24 mouse cellular contexts compared by ENCODE assay signal in the genomic region with DNA sequence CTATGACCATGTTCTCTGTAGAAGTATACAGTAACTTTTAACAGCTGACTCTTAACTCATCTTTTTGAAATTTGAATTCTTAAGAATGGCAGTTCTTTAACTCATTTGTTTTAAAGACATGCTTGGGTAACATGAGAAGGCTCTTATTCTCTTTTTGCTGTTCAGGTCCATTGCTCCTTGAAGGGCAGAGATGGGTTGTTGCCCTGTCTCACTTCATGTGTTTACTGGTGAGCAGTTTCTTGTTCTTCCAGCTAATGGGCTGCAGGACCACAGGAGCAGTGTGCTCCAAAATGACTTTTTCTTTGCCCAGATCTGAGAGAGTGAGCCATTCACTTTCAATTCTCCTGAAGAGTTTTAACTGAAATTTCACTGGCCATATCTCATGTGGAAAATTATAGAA.
"Had no signal": no experiment of that assay in that cellular context is flagged by ENCODE, and none has a peak within 500 bp of the region (broad histone marks: within the 10 kb centered on the region; RNA-seq: fewer than 3 reads in every experiment).

No protein-coding gene starts in this region.

- H3K36me3 ChIP-seq: heart, embryonic 13.5 days; heart, embryonic 15.5 days; hindbrain, embryonic 10.5 days; hindbrain, embryonic 12.5 days; intestine, embryonic 15.5 days; kidney, embryonic 15.5 days; limb, embryonic 10.5 days; limb, embryonic 12.5 days; liver, embryonic 13.5 days had no signal

- H3K4me2 ChIP-seq: heart, embryonic 11.5 days; heart, embryonic 13.5 days; heart, embryonic 15.5 days; hindbrain, embryonic 12.5 days; hindbrain, embryonic 14.5 days; intestine, embryonic 15.5 days; kidney, embryonic 15.5 days; limb, embryonic 12.5 days; liver, embryonic 11.5 days; liver, embryonic 13.5 days had no signal

- H3K4me1 ChIP-seq: heart, embryonic 15.5 days; hindbrain, embryonic 12.5 days; intestine, embryonic 15.5 days; kidney, embryonic 15.5 days; limb, embryonic 10.5 days; limb, embryonic 12.5 days had no signal

- H3K4me3 ChIP-seq: heart, embryonic 13.5 days; heart, embryonic 15.5 days; hindbrain, embryonic 10.5 days; hindbrain, embryonic 12.5 days; intestine, embryonic 15.5 days; kidney, embryonic 15.5 days; layer of hippocampus, adult 2 months; left cerebral cortex, adult 2 months; limb, embryonic 10.5 days; limb, embryonic 12.5 days; liver, embryonic 13.5 days had no signal

- H3K27ac ChIP-seq: heart, embryonic 13.5 days; heart, embryonic 15.5 days; hindbrain, embryonic 10.5 days; hindbrain, embryonic 12.5 days; hindbrain, embryonic 14.5 days; intestine, embryonic 15.5 days; kidney, embryonic 15.5 days; layer of hippocampus, adult 2 months; left cerebral cortex, adult 2 months; limb, embryonic 10.5 days; limb, embryonic 12.5 days; liver, embryonic 13.5 days had no signal

- DNase-seq: gastrocnemius, postnatal 25 days; heart, adult 18-20 months; heart, postnatal 10 days; heart, postnatal 4 days; kidney, postnatal 10 days; liver; liver, embryonic 13.5 days had no signal

- H3K9ac ChIP-seq: heart, embryonic 13.5 days; heart, embryonic 15.5 days; hindbrain, embryonic 12.5 days; hindbrain, embryonic 14.5 days; intestine, embryonic 15.5 days; kidney, embryonic 15.5 days; limb, embryonic 12.5 days; liver, embryonic 13.5 days had no signal

- H3K27me3 ChIP-seq: heart, embryonic 13.5 days; heart, embryonic 15.5 days; hindbrain, embryonic 12.5 days; intestine, embryonic 15.5 days; kidney, embryonic 15.5 days; limb, embryonic 12.5 days; liver, embryonic 13.5 days had no signal

- H3K9me3 ChIP-seq: heart, embryonic 13.5 days; heart, embryonic 15.5 days; hindbrain, embryonic 10.5 days; hindbrain, embryonic 12.5 days; intestine, embryonic 15.5 days; kidney, embryonic 15.5 days; limb, embryonic 10.5 days; limb, embryonic 12.5 days; liver, embryonic 13.5 days had no signal

- ATAC-seq: forebrain, embryonic 16.5 days; hindbrain, embryonic 16.5 days; inflammation-experienced regulatory T-cells, adult 6 months; intestine, embryonic 15.5 days; intestine, postnatal 0 days had no signal
